Mouse (Mus musculus) cerebellum, adult 9-11 months (tissue): Measurements from ENCODE around the gene Sash3.
"Not testable (repeated sequence)": the region's sequence is repeated elsewhere in the genome, so short reads cannot be mapped to it uniquely, and the experiment has no call there.

Source experiments
- DNase-seq: peaks from one replicate; pipeline ENCODE4 v3.0.0; 2022

Gene Sash3

GRCm38 (mm10) chrX:48204469-48204868, 58.2 kb downstream of the Sash3 start:
- no peak for DNase-seq

GRCm38 (mm10) chrX:48207761-48208487, 61.7 kb downstream of the Sash3 start:
- DNase-seq = peak; percentile 67

DNA sequence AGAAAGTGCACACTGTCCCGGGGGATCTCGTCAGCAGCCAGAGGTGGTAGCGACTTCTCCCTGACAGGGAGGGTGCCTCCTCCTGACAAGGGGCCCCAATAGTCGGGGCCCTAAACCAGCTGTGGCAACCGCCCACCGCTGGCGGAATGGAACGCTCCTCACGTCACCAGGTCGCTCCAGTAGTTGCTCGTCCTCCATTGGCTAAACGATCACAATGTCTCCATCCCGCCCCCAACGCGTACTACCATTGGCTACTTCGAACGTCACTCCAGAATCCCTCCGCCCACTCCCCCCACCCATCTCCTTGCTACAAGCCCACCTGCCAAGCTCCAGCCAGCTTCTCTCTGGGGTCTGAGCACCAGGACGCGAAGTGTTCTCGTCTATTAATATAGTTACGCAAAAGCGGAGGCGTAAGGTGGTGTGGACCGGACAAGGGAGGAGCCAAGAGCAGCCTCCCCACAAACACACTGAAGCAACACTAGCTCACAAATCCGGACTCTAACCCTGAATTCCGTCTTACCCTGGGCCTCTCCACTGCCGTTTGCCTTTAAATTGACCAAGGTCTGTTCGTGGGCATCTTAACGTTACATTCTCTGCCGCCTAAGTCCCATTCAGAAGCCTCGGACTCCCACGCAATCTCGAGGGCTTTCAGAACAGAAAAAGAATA, 62.4 kb downstream of the Sash3 start, which contains the start of gene Zdhhc9:
TSS of gene Zdhhc9 (minus strand) at position 360 of the 667 bp plus-strand sequence.
- peak; percentile 86 for DNase-seq

DNA sequence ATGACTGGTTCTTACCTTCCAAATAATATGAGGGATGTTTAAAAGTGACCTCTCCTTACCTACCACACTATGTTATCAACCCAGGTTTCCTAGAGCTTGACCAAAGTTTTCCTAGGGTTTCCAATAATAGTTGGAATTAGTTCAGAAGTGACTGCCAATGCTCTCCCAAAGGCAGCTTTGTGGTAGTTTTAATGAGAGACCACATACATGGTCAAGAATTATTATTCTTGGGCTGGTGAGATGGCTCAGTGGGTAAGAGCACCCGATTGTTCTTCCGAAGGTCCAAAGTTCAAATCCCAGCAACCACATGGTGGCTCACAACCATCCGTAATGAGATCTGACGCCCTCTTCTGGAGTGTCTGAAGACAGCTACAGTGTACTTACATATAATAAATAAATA, 63.5 kb downstream of the Sash3 start:
- not testable (repeated sequence) for DNase-seq
